Mouse (Mus musculus): ENCODE measurements at regions not wholly inside any gene's neighbourhood (a gene's known extent, or its start where the extent isn't known, plus 50 kb on each side); places are given as distances from the start of the nearest gene placed in this dataset.

DNA sequence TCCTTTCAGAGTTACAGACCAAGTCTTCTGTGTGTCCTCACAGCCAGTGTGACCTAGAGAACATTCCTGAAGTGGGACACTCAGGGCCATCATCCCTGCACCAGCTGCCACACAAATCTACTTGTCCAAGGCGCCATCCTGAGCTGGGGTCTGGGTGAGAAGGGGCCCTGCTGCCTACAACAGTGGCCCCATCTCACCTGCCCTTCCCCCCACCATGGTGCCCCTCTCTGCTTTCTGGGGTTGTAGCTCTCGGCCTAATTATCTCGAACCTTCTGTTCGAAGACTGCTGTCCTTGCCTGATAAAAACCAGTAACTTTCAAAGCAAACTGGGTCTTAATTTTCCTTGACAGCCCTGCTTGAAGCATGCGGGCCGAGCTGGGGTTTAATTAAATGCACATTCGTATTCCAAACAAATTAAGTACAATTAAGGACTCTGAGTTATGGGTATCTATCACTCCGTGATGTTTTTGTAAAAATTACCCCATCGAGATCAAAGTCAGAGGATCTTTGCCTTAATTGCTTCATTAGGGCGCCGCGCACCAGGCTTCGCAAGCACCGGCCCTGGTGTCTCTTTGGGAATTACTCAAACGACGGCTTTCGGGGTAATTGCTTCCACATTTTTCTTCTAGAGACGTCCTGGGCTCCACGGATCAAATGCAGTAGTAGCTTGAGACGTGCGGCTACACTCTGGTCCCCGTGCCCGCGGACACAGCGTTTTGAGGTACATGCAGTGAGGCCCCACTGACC lies 65.8 kb upstream of the Ttc34 start:
- 79% methylated on average over 25 of the region's 25 CpGs for WGBS
- Histone ChIP-seq H3K4me3 (replicated peaks; ENCODE audit: control insufficient read depth, low read depth, low read length) (no peak overlapping the region), H3K4me1 (ENCODE audit: control insufficient read depth, insufficient read depth, low read length) (no peaks in the 10 kb centered on the region), H3K27ac (ENCODE audit: control insufficient read depth, insufficient read depth, low read depth, low read length, poor library complexity) (no peak overlapping the region; the same call in 1 of the 2 replicates)
- no peak for TF ChIP-seq POLR2A (IDR thresholded peaks at IDR 0.05; ENCODE audit: borderline replicate concordance, control insufficient read depth, low read depth, low read length)
- no peak for TF ChIP-seq CTCF (IDR thresholded peaks at IDR 0.05; ENCODE audit: control insufficient read depth, insufficient read depth, low read length)

DNA sequence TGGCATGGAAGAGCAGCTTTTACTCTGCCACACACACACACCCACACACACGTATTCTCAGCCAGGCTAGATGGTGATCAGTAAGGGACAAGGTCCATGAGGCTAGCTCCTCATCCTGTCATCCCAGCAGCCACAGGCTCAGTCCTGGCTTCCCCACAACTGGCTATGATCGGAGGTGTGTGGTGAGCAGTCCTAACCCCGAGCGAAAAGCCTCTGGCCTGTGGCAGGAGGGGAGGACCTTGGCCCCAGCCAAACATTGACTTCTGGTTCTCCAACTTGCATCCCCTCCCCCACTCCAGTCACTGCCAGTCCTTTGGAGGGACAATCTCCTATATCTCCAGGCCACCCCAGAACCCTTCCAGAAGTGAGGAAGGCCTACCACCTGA lies 65.2 kb upstream of the Ttc34 start:
- Histone ChIP-seq H3K4me3 (replicated peaks; ENCODE audit: control insufficient read depth, low read depth, low read length) (no peak overlapping the region), H3K27ac (ENCODE audit: control insufficient read depth, insufficient read depth, low read depth, low read length, poor library complexity) (no peak overlapping the region), H3K4me1 (ENCODE audit: control insufficient read depth, insufficient read depth, low read length) (no peaks in the 10 kb centered on the region)
- WGBS = 51% methylated on average over 4 of the region's 4 CpGs
- TF ChIP-seq CTCF (IDR thresholded peaks at IDR 0.05; ENCODE audit: control insufficient read depth, insufficient read depth, low read length) = no peak
- no peak for TF ChIP-seq POLR2A (IDR thresholded peaks at IDR 0.05; ENCODE audit: borderline replicate concordance, control insufficient read depth, low read depth, low read length)

DNA sequence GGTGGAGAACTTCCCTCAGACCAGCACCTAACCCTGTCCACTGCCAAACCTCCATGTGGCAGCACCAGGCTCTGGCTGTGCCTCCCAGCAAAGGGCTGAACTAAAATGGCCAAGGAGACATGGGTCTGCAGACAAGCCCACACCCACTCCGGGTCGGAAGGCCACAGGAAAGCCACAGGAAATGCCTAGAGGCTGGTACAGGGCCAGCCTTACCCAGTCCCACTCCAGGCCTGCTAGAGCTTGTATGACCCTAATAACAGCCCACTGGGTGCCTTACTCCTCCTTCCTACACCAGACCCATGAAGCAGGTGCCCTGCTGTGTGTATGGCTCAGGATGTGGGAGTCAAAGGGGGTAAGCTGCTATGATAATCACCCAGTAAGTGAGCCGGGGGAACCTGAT lies 63.4 kb upstream of the Ttc34 start:
- Histone ChIP-seq H3K4me1 (ENCODE audit: control insufficient read depth, insufficient read depth, low read length) (no peaks in the 10 kb centered on the region), H3K4me3 (replicated peaks; ENCODE audit: control insufficient read depth, low read depth, low read length) (no peak overlapping the region), H3K27ac (ENCODE audit: control insufficient read depth, insufficient read depth, low read depth, low read length, poor library complexity) (no peak overlapping the region)
- 5% methylated on average over 3 of the region's 3 CpGs for WGBS
- TF ChIP-seq CTCF (IDR thresholded peaks at IDR 0.05; ENCODE audit: control insufficient read depth, insufficient read depth, low read length) (no peak), POLR2A (IDR thresholded peaks at IDR 0.05; ENCODE audit: borderline replicate concordance, control insufficient read depth, low read depth, low read length) (no peak)

DNA sequence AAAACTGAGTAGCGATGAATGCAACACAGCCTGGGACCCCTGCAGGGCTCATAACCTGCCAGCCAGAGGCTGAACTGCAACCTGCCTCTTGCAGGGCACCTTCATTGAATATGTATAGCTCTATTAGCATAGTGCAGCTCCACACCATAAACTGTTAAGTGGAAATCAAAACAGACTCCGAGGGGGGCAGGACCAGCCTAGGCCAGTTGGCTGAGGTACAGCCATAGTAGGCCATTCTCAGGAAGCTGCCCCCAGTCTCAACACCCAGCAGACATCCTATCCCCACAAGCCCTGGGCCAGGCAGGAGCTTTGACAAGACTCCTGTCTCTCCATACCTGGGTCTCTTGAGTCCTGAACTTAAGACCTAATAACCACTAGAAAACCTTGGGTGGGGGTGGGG lies 62.9 kb upstream of the Ttc34 start:
- no peaks in the 10 kb centered on the region for H3K4me1 ChIP-seq (ENCODE audit: control insufficient read depth, insufficient read depth, low read length)
- no peak overlapping the region for H3K4me3 ChIP-seq (replicated peaks; ENCODE audit: control insufficient read depth, low read depth, low read length)
- no peak for TF ChIP-seq CTCF (IDR thresholded peaks at IDR 0.05; ENCODE audit: control insufficient read depth, insufficient read depth, low read length)
- TF ChIP-seq POLR2A (IDR thresholded peaks at IDR 0.05; ENCODE audit: borderline replicate concordance, control insufficient read depth, low read depth, low read length) = no peak
- 49% methylated on average over 2 of the region's 2 CpGs for WGBS
- H3K27ac ChIP-seq (ENCODE audit: control insufficient read depth, insufficient read depth, low read depth, low read length, poor library complexity) = no peak overlapping the region

DNA sequence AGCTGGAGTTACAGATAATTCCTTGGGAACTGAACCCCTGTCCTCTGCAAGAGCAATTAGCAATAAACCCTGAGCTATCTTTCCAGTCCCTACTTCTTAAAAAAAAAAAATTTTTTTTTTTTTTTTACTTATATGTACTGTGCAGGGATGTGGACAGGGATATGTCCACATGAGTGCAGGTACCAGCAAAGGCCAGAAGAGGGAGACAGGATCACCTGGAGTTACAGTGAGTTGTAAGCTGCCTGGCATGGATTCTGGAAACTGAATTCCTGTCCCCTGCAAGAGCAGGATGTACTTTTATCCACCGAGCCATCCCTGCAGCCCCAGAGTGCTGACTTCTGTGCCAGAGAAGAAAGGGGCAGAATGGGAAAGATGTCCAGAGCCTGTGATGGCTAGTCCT lies 58.4 kb upstream of the Ttc34 start:
- Histone ChIP-seq H3K4me3 (replicated peaks; ENCODE audit: control insufficient read depth, low read depth, low read length) (no peak overlapping the region), H3K4me1 (ENCODE audit: control insufficient read depth, insufficient read depth, low read length) (no peaks in the 10 kb centered on the region), H3K27ac (ENCODE audit: control insufficient read depth, insufficient read depth, low read depth, low read length, poor library complexity) (no peak overlapping the region)
- 90% methylated on average over 1 of the region's 1 CpGs for WGBS
- TF ChIP-seq POLR2A (IDR thresholded peaks at IDR 0.05; ENCODE audit: borderline replicate concordance, control insufficient read depth, low read depth, low read length) (no peak), CTCF (IDR thresholded peaks at IDR 0.05; ENCODE audit: control insufficient read depth, insufficient read depth, low read length) (no peak)

DNA sequence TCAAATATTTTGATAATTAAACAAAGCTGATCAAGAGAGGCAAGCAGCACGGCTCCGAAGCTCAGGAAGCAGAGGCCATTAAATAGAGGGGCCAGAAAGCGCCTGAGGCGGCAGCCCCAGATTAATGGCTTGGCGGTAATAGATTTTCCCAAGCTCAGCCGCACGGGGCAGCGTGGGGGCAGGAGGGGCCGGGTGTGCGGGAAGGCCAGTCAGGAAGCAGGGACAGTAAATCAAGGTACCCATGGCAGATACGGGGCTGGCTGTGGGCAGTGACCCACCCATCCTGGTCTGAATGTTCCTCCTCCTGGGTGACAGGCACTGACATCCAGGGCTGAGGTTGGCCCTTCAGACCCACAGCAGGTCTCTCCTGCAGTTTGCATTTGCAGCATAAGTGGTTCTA lies 55.9 kb upstream of the Ttc34 start:
- no peak overlapping the region for H3K4me3 ChIP-seq (replicated peaks; ENCODE audit: control insufficient read depth, low read depth, low read length)
- H3K4me1 ChIP-seq (ENCODE audit: control insufficient read depth, insufficient read depth, low read length) = no peaks in the 10 kb centered on the region
- WGBS = 4% methylated on average over 11 of the region's 11 CpGs

DNA sequence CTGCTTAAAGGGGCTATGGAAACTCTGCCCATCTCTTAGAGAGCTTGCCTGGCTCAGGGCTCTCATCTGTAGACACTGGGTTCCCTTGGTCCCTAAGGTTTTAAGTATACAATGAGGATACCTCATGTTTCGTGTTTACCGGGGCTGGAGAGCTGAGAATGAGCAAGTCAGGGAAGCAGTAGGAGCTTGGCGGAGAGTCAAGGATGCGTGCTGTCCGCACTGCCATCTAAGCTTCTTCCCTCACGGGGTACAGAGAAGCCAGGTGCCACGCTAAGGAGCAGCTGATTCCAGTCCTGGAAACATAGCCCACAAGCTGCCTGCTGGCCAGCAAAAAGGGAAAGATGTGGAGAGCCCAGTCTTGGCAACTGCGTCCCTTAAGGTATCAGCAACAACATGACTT lies 55.0 kb upstream of the Ttc34 start:
- WGBS = 80% methylated on average over 8 of the region's 8 CpGs
- Histone ChIP-seq H3K4me3 (replicated peaks; ENCODE audit: control insufficient read depth, low read depth, low read length) (no peak overlapping the region), H3K4me1 (ENCODE audit: control insufficient read depth, insufficient read depth, low read length) (no peaks in the 10 kb centered on the region), H3K27ac (ENCODE audit: control insufficient read depth, insufficient read depth, low read depth, low read length, poor library complexity) (no peak overlapping the region)
- TF ChIP-seq CTCF (IDR thresholded peaks at IDR 0.05; ENCODE audit: control insufficient read depth, insufficient read depth, low read length) (no peak), POLR2A (IDR thresholded peaks at IDR 0.05; ENCODE audit: borderline replicate concordance, control insufficient read depth, low read depth, low read length) (no peak)

More for the DNA sequence above, 55.9 kb upstream of the Ttc34 start:
- H3K27ac ChIP-seq (ENCODE audit: control insufficient read depth, insufficient read depth, low read depth, low read length, poor library complexity) = no peak overlapping the region
- TF ChIP-seq CTCF (IDR thresholded peaks at IDR 0.05; ENCODE audit: control insufficient read depth, insufficient read depth, low read length) (no peak), POLR2A (IDR thresholded peaks at IDR 0.05; ENCODE audit: borderline replicate concordance, control insufficient read depth, low read depth, low read length) (no peak)

DNA sequence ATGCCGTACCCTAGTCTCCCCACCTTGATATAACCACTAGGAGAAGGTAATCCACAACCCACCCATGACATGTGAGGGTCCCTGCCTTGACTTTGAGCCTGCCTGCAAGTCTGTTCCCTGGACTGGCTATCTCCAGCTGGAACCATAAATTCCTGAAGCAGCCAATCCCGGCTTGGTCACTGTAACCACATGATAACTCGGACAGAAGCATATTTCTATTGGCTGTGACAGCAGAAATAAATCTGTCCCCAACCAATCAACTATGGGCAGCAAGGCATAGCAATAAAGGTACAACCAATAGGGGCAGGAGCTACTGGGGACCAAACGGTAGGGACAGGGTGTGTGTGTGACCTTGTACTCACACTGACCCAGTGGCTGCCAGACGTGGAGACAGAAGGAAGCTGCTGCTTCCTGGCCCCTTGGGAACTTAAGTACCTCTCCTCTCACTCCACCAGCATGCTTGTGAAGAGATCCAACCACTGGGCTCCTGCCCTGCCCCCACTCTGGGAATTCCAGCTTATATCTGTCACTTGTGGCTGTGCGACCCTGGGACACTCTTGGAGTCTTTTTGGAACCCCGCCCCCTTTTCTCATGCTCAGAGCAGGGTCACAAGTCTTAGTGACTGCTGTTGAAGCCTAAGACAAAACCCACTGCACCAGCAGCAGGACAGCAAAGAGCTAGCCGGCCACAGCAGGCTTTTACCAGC lies 51.8 kb upstream of the Ttc34 start:
- WGBS = 50% methylated on average over 8 of the region's 8 CpGs
- Histone ChIP-seq H3K4me3 (replicated peaks; ENCODE audit: control insufficient read depth, low read depth, low read length) (no peak overlapping the region), H3K27ac (ENCODE audit: control insufficient read depth, insufficient read depth, low read depth, low read length, poor library complexity) (no peak overlapping the region), H3K4me1 (ENCODE audit: control insufficient read depth, insufficient read depth, low read length) (no peaks in the 10 kb centered on the region)
- TF ChIP-seq POLR2A (IDR thresholded peaks at IDR 0.05; ENCODE audit: borderline replicate concordance, control insufficient read depth, low read depth, low read length) = no peak
